Mouse (Mus musculus): ENCODE measurements around the gene Ccdc39. TPM values are rescaled to one million over a fixed set of nuclear protein-coding genes. Genes with fewer than 3 reads are reported as not detected.

Gene Ccdc39
- polyA plus RNA-seq, 1 experiment = not detected

- H3K27ac ChIP-seq (ENCODE audit: insufficient read depth, low read depth, low read length) = no peak overlapping the region
- 0 out of 2 replicates have a peak, but pooled peaks cover 2% of the 10 kb centered on the region for H3K27me3 ChIP-seq (ENCODE audit: control insufficient read depth, insufficient read depth, low read length)
- no peak for TF ChIP-seq CTCF (IDR thresholded peaks at IDR 0.05; ENCODE audit: extremely low read depth, insufficient read length, insufficient replicate concordance, low read depth, low read length)
- TF ChIP-seq POLR2A (IDR thresholded peaks at IDR 0.05; ENCODE audit: low read depth, low read length) = no peak
- WGBS = 20% methylated on average over 12 of the region's 12 CpGs
- no peak overlapping the region for H3K4me3 ChIP-seq (ENCODE audit: low read depth, low read length)
- peaks cover 5% of the 10 kb centered on the region; the same call in 1 of the 2 replicates for H3K4me1 ChIP-seq (ENCODE audit: control insufficient read depth, insufficient read depth, insufficient read length, low read length)
- no peaks in the 10 kb centered on the region for H3K36me3 ChIP-seq (ENCODE audit: control insufficient read depth, insufficient read depth, low read length)
Observed at GRCm38 (mm10) chr3:33874456-33875286, 30.6 kb upstream of the Ccdc39 start.

- Histone ChIP-seq H3K4me1 (ENCODE audit: control insufficient read depth, insufficient read depth, insufficient read length, low read length) (peaks cover 5% of the 10 kb centered on the region; the same call in 1 of the 2 replicates), H3K4me3 (ENCODE audit: low read depth, low read length) (no peak overlapping the region), H3K27ac (ENCODE audit: insufficient read depth, low read depth, low read length) (no peak overlapping the region), H3K36me3 (ENCODE audit: control insufficient read depth, insufficient read depth, low read length) (no peaks in the 10 kb centered on the region), H3K27me3 (ENCODE audit: control insufficient read depth, insufficient read depth, low read length) (0 out of 2 replicates have a peak, but pooled peaks cover 2% of the 10 kb centered on the region)
- no peak for TF ChIP-seq POLR2A (IDR thresholded peaks at IDR 0.05; ENCODE audit: low read depth, low read length)
- TF ChIP-seq CTCF (IDR thresholded peaks at IDR 0.05; ENCODE audit: extremely low read depth, insufficient read length, insufficient replicate concordance, low read depth, low read length) = no peak
- WGBS = 58% methylated on average over 7 of the region's 7 CpGs
Observed at GRCm38 (mm10) chr3:33873837-33874236, 29.7 kb upstream of the Ccdc39 start.

- no peak for TF ChIP-seq POLR2A (IDR thresholded peaks at IDR 0.05; ENCODE audit: low read depth, low read length)
- TF ChIP-seq CTCF (IDR thresholded peaks at IDR 0.05; ENCODE audit: extremely low read depth, insufficient read length, insufficient replicate concordance, low read depth, low read length) = no peak
- Histone ChIP-seq H3K36me3 (ENCODE audit: control insufficient read depth, insufficient read depth, low read length) (no peaks in the 10 kb centered on the region), H3K4me3 (ENCODE audit: low read depth, low read length) (no peak overlapping the region), H3K27me3 (ENCODE audit: control insufficient read depth, insufficient read depth, low read length) (0 out of 2 replicates have a peak, but pooled peaks cover 2% of the 10 kb centered on the region), H3K27ac (ENCODE audit: insufficient read depth, low read depth, low read length) (no peak overlapping the region), H3K4me1 (ENCODE audit: control insufficient read depth, insufficient read depth, insufficient read length, low read length) (peaks cover 5% of the 10 kb centered on the region; the same call in 1 of the 2 replicates)
- 89% methylated on average over 8 of the region's 8 CpGs for WGBS
Observed at GRCm38 (mm10) chr3:33873366-33873765, 29.3 kb upstream of the Ccdc39 start.

- no peaks in the 10 kb centered on the region for H3K27me3 ChIP-seq (ENCODE audit: control insufficient read depth, insufficient read depth, low read length)
- no peaks in the 10 kb centered on the region for H3K36me3 ChIP-seq (ENCODE audit: control insufficient read depth, insufficient read depth, low read length)
- H3K27ac ChIP-seq (ENCODE audit: insufficient read depth, low read depth, low read length) = no peak overlapping the region
- no peak for TF ChIP-seq CTCF (IDR thresholded peaks at IDR 0.05; ENCODE audit: extremely low read depth, insufficient read length, insufficient replicate concordance, low read depth, low read length)
- TF ChIP-seq POLR2A (IDR thresholded peaks at IDR 0.05; ENCODE audit: low read depth, low read length) = no peak
- no peaks in the 10 kb centered on the region; the same call in 1 of the 2 replicates for H3K4me1 ChIP-seq (ENCODE audit: control insufficient read depth, insufficient read depth, insufficient read length, low read length)
- H3K4me3 ChIP-seq (ENCODE audit: low read depth, low read length) = no peak overlapping the region
Observed at GRCm38 (mm10) chr3:33864000-33864540, 20.0 kb upstream of the Ccdc39 start.

GRCm38 (mm10) chr3:33858939-33859338, 14.8 kb upstream of the Ccdc39 start:
- 81% methylated on average over 3 of the region's 3 CpGs for WGBS
- no peak overlapping the region for H3K27ac ChIP-seq (ENCODE audit: insufficient read depth, low read depth, low read length)
- TF ChIP-seq CTCF (IDR thresholded peaks at IDR 0.05; ENCODE audit: extremely low read depth, insufficient read length, insufficient replicate concordance, low read depth, low read length) = no peak
- TF ChIP-seq POLR2A (IDR thresholded peaks at IDR 0.05; ENCODE audit: low read depth, low read length) = no peak
- no peaks in the 10 kb centered on the region; the same call in 1 of the 2 replicates for H3K4me1 ChIP-seq (ENCODE audit: control insufficient read depth, insufficient read depth, insufficient read length, low read length)
- H3K36me3 ChIP-seq (ENCODE audit: control insufficient read depth, insufficient read depth, low read length) = no peaks in the 10 kb centered on the region
- no peaks in the 10 kb centered on the region for H3K27me3 ChIP-seq (ENCODE audit: control insufficient read depth, insufficient read depth, low read length)
- no peak overlapping the region for H3K4me3 ChIP-seq (ENCODE audit: low read depth, low read length)

GRCm38 (mm10) chr3:33853062-33853461, 9.0 kb upstream of the Ccdc39 start:
- Histone ChIP-seq H3K4me3 (ENCODE audit: low read depth, low read length) (no peak overlapping the region), H3K27ac (ENCODE audit: insufficient read depth, low read depth, low read length) (no peak overlapping the region), H3K4me1 (ENCODE audit: control insufficient read depth, insufficient read depth, insufficient read length, low read length) (no peaks in the 10 kb centered on the region), H3K36me3 (ENCODE audit: control insufficient read depth, insufficient read depth, low read length) (no peaks in the 10 kb centered on the region), H3K27me3 (ENCODE audit: control insufficient read depth, insufficient read depth, low read length) (no peaks in the 10 kb centered on the region)
- 51% methylated on average over 1 of the region's 1 CpGs for whole genome bisulfite sequencing
- no peak for TF ChIP-seq POLR2A (IDR thresholded peaks at IDR 0.05; ENCODE audit: low read depth, low read length)
- no peak for TF ChIP-seq CTCF (IDR thresholded peaks at IDR 0.05; ENCODE audit: extremely low read depth, insufficient read length, insufficient replicate concordance, low read depth, low read length)

- Histone ChIP-seq H3K27ac (ENCODE audit: insufficient read depth, low read depth, low read length) (no peak overlapping the region), H3K4me1 (ENCODE audit: control insufficient read depth, insufficient read depth, insufficient read length, low read length) (no peaks in the 10 kb centered on the region), H3K27me3 (ENCODE audit: control insufficient read depth, insufficient read depth, low read length) (no peaks in the 10 kb centered on the region), H3K36me3 (ENCODE audit: control insufficient read depth, insufficient read depth, low read length) (no peaks in the 10 kb centered on the region), H3K4me3 (ENCODE audit: low read depth, low read length) (no peak overlapping the region)
- 88% methylated on average over 4 of the region's 4 CpGs for WGBS
- no peak for TF ChIP-seq POLR2A (IDR thresholded peaks at IDR 0.05; ENCODE audit: low read depth, low read length)
- no peak for TF ChIP-seq CTCF (IDR thresholded peaks at IDR 0.05; ENCODE audit: extremely low read depth, insufficient read length, insufficient replicate concordance, low read depth, low read length)
Observed at GRCm38 (mm10) chr3:33850856-33851255, 6.7 kb upstream of the Ccdc39 start.
